Mouse (Mus musculus) ES-Bruce4 (cell line): ENCODE results near the gene Gpatch3. TPM values are rescaled to one million over a fixed set of nuclear protein-coding genes. Genes with fewer than 3 reads are reported as not detected.

Experiments
- H3K27ac ChIP-seq: 2 replicates; pipeline ENCODE4 v1.5.1; 2012; ENCODE audit warnings: low read length, inconsistent platforms; ENCODE audit not compliant: insufficient read depth
- H3K27me3 ChIP-seq: 2 replicates; pipeline ENCODE4 v1.6.1; 2012; ENCODE audit warnings: mild to moderate bottlenecking, low read length, inconsistent platforms; ENCODE audit not compliant: control insufficient read depth, poor library complexity, insufficient read depth, severe bottlenecking
- H3K36me3 ChIP-seq: 2 replicates; pipeline ENCODE4 v1.6.1; 2012; ENCODE audit warnings: inconsistent platforms, mild to moderate bottlenecking, low read length, moderate library complexity; ENCODE audit not compliant: control insufficient read depth, poor library complexity, insufficient read depth, severe bottlenecking
- H3K4me1 ChIP-seq: one replicate; pipeline ENCODE4 v1.8.1; 2011; ENCODE audit warnings: low read length; ENCODE audit not compliant: control insufficient read depth, insufficient read depth
- H3K4me3 ChIP-seq: 2 replicates; pipeline ENCODE4 v1.5.1; 2011; ENCODE audit warnings: low read depth, mild to moderate bottlenecking, low read length
- H3K9ac ChIP-seq: 2 replicates; pipeline ENCODE4 v1.6.1; 2012; ENCODE audit warnings: low read depth, mild to moderate bottlenecking, inconsistent platforms; ENCODE audit not compliant: poor library complexity, severe bottlenecking
- H3K9me3 ChIP-seq: replicated peaks from 2 replicates; pipeline ENCODE4 v1.6.1; 2012; ENCODE audit warnings: mild to moderate bottlenecking, low read length, inconsistent platforms; ENCODE audit not compliant: control insufficient read depth, poor library complexity, insufficient read depth, severe bottlenecking
- CTCF ChIP-seq: IDR thresholded peaks from one replicate; pipeline ENCODE4 v1.8.1; 2011; ENCODE audit warnings: low read depth, low read length
- EP300 ChIP-seq: IDR thresholded peaks from 2 replicates; pipeline ENCODE4 v1.6.1; 2011; ENCODE audit warnings: low read depth, low read length; ENCODE audit not compliant: insufficient read depth
- POLR2A ChIP-seq: IDR thresholded peaks from one replicate; pipeline ENCODE4 v1.8.1; 2011; ENCODE audit warnings: low read length; ENCODE audit not compliant: insufficient read depth
- polyA plus RNA-seq: library from polyadenylated mRNA; stranded (reverse); fragments of >200 nt; gene quantifications from 2 replicates; pipeline ENCODE4 v1.2.4, GENCODE M21; 2011; ENCODE audit warnings: low read depth; ENCODE audit not compliant: missing spikeins, insufficient read depth, insufficient read length

The Gpatch3 gene
- polyA plus RNA-seq, 1 experiment: 7.9 TPM

DNA sequence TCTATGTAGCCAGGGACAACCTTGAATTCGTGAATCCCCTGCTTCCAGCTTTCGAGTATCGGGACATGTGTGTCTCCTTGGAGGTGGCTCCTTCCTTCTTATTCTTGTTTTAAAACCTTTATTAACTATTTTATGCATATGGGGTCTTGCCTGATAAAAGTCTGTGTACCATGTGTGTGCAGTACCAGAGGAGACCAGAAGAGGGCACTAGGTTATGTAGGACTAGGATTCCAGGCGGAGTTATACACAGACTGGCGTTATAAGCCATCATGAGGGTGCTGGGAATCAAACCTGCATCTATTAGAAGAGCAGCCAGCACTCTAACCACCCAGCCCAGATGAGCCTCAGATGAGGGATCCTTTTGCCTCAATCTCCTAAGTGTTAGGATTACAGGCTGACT, 37.3 kb downstream of the Gpatch3 start:
- H3K36me3 ChIP-seq: peaks cover 6% of the 10 kb centered on the region; the same call in 1 of the 2 replicates
- peaks cover 2% of the 10 kb centered on the region for H3K4me1 ChIP-seq
- no peak overlapping the region for H3K4me3 ChIP-seq
- no peaks in the 10 kb centered on the region for H3K27me3 ChIP-seq
- no peak overlapping the region for H3K9ac ChIP-seq
- H3K9me3 ChIP-seq: peaks cover 4% of the 10 kb centered on the region; the same call in 1 of the 2 replicates
- TF ChIP-seq CTCF: no peak
- no peak for TF ChIP-seq POLR2A
- no peak for TF ChIP-seq EP300
- H3K27ac ChIP-seq: no peak overlapping the region

DNA sequence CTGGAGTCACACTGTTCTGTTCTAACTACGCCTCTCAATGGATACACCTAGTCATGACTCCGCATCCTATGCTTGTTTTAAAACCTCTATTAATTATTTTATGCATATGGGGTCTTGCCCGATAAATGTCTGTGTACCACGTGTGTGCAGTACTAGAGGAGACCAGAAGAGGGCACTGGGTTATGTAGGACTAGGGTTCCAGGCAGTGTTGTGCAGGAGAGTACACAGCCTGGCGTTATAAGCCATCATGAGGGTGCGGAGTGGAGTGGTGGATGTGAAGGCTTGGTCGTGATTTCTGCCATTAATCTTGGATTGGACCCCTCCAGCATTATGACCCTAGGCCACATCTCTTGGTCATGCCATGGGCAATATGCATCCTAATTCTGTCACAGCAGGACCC, 37.9 kb downstream of the Gpatch3 start:
- no peak overlapping the region for H3K27ac ChIP-seq
- H3K36me3 ChIP-seq: peaks cover 6% of the 10 kb centered on the region; the same call in 1 of the 2 replicates
- TF ChIP-seq CTCF (no peak), EP300 (no peak), POLR2A (no peak)
- H3K9ac ChIP-seq: no peak overlapping the region
- H3K4me3 ChIP-seq: no peak overlapping the region
- H3K4me1 ChIP-seq: peaks cover 2% of the 10 kb centered on the region
- peaks cover 4% of the 10 kb centered on the region; the same call in 1 of the 2 replicates for H3K9me3 ChIP-seq
- no peaks in the 10 kb centered on the region for H3K27me3 ChIP-seq

DNA sequence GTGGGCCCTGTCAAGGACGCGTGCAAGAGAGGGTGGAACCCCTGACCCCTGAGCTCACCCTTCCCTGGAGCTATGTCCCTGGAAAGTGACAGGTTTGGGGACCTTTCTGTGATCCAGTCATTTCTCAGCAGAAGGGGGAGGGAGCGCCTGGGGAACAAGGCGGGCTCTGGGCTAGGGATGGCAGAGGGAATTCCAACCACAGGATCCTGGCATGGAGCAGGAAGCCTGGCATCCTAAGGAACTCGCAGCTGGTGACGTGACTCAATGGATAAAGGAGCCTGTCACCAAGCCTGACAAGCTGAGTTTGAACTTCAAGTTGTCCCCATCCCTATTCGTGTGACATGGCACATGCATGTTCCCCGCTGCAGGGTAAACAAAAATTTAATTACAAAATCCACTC, 38.5 kb downstream of the Gpatch3 start:
- Histone ChIP-seq H3K27me3 (no peaks in the 10 kb centered on the region), H3K9me3 (peaks cover 4% of the 10 kb centered on the region; the same call in 1 of the 2 replicates), H3K36me3 (peaks cover 6% of the 10 kb centered on the region; the same call in 1 of the 2 replicates), H3K4me1 (no peaks in the 10 kb centered on the region), H3K4me3 (no peak overlapping the region), H3K9ac (no peak overlapping the region), H3K27ac (no peak overlapping the region)
- no peak for TF ChIP-seq POLR2A
- no peak for TF ChIP-seq EP300
- no peak for TF ChIP-seq CTCF

DNA sequence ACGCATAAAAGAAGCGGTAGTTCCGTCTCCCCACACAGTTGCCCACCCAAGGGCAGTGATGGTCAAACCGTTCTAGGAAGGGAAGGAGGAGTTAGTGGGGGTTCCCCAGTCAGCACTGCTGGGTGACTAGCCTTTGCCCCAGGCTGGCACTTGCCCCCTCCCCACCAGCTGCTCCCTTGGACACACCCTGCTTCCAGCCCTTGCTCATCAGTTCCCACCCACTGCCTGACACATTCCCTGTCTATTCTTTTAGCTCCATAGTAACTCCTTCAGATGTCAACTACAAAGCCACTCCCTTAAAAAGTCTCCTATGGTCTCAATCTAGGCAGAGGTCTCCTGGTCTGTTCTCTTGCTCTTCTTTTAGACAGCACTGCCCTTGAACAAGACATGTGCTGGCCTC, 39.3 kb downstream of the Gpatch3 start:
- Histone ChIP-seq H3K4me1 (no peaks in the 10 kb centered on the region), H3K9ac (no peak overlapping the region), H3K27me3 (no peaks in the 10 kb centered on the region), H3K9me3 (peaks cover 4% of the 10 kb centered on the region; the same call in 1 of the 2 replicates), H3K36me3 (peaks cover 6% of the 10 kb centered on the region; the same call in 1 of the 2 replicates), H3K27ac (no peak overlapping the region), H3K4me3 (no peak overlapping the region)
- TF ChIP-seq POLR2A: no peak
- no peak for TF ChIP-seq EP300
- TF ChIP-seq CTCF: no peak

DNA sequence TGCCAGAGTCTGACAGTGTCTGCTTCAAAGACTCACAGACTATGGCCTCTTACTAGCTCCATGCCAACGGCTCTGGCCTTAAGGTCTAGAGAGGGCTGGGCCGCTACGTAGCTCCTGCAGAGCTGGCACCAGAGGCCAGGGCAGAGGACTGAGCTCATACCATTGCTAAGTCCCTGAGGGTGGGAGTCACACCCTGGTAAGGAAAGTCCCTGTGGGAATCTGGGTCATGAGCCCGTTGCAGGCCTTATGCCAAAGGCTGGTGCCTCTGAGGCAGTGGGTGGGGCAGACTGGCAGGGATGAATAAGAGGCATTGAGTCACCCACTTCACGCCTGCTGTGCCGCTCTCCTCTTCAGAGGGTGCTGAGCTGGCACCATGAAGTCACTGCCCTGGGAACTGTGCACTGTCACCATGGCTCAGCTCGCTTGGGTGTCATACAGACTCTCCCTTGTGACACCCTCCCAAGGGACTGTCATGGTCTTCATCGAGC, 39.8 kb downstream of the Gpatch3 start:
- Histone ChIP-seq H3K9me3 (peaks cover 4% of the 10 kb centered on the region; the same call in 1 of the 2 replicates), H3K9ac (no peak overlapping the region), H3K27me3 (no peaks in the 10 kb centered on the region), H3K4me1 (no peaks in the 10 kb centered on the region), H3K4me3 (no peak overlapping the region), H3K27ac (no peak overlapping the region), H3K36me3 (peaks cover 6% of the 10 kb centered on the region; the same call in 1 of the 2 replicates)
- TF ChIP-seq EP300: no peak
- TF ChIP-seq POLR2A: no peak
- TF ChIP-seq CTCF: no peak

DNA sequence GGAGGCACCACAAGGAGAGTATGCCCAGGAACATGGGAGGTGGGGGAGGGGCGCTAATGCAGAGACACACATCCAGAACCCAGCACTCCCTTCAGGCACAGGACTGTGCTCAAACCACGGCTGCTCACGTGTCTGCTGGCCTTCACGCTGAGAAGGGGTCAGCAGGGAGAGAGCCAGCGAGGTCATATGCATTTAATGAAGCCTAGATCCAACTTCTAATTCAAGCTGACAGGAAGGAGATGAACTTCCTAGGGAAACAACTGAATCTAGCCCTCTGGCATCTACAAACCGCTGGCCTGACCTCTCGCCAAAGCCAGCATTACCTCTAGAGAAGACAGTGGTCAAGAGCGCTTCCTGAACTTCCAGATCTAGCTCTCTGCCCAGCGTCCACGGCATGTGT, 40.9 kb downstream of the Gpatch3 start:
- Histone ChIP-seq H3K36me3 (peaks cover 6% of the 10 kb centered on the region; the same call in 1 of the 2 replicates), H3K27ac (no peak overlapping the region)

More for the DNA sequence above, 40.9 kb downstream of the Gpatch3 start:
- Histone ChIP-seq H3K9me3 (peaks cover 4% of the 10 kb centered on the region; the same call in 1 of the 2 replicates), H3K9ac (no peak overlapping the region), H3K4me1 (no peaks in the 10 kb centered on the region), H3K27me3 (no peaks in the 10 kb centered on the region), H3K4me3 (no peak overlapping the region)
- no peak for TF ChIP-seq CTCF
- TF ChIP-seq EP300: no peak
- TF ChIP-seq POLR2A: no peak
